Comparison of ENCODE assay signal across 27 mouse cellular contexts in the genomic region with DNA sequence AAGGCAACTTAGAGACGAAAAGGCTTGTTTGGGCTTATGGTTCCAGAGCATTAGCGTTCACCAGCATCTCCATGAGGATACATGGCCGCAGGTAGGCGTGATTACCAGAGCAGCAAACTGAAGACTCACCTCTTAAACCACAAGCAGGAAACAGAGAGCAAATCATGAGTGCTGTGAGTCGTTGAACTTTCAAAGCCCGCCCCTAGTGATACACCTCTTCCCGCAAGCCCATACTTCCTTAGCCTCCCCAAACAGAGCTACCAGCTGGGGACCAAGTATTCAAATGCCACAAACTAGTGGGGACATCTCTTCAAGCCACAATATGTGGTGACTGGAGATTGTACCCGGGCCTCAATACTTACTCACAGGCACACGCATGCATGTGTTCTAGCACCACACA.
DNase-seq lines count a peak whose midpoint lies in the region; ATAC-seq and TF ChIP-seq lines count a peak whose summit lies in the region.
"Had no signal": no experiment of that assay in that cellular context is flagged by ENCODE, and none has a peak within 500 bp of the region (broad histone marks: within the 10 kb centered on the region; RNA-seq: fewer than 3 reads in every experiment).

No protein-coding gene starts in this region.

- no peaks in the 10 kb centered on the region for H3K9me3 ChIP-seq in midbrain, embryonic 11.5 days (ENCODE audit: control insufficient read depth, low read length)
- H3K9me3 ChIP-seq: G1E; heart, embryonic 15.5 days; limb, embryonic 10.5 days; limb, embryonic 15.5 days; midbrain, embryonic 10.5 days had no signal

- no peaks in the 10 kb centered on the region for H3K27me3 ChIP-seq in thymus, adult 2 months (ENCODE audit: control insufficient read depth, insufficient read depth, low read length)
- H3K27me3 ChIP-seq in midbrain, embryonic 11.5 days (ENCODE audit: control insufficient read depth, insufficient read depth, low read length), result no peaks in the 10 kb centered on the region

- ATAC-seq in activated CD4-positive, CD25-positive, alpha-beta regulatory T cell, adult 4 months, result peak; percentile 52
- ATAC-seq in inflammation-experienced regulatory T-cells, adult 6 months, result peak; percentile 38
- no peak for ATAC-seq in midbrain, embryonic 11.5 days (ENCODE audit: low FRiP score)
- no peak for ATAC-seq in megakaryocyte-erythroid progenitor cell, adult 5-6 weeks (replicated peaks; ENCODE audit: low FRiP score, low TSS enrichment, poor library complexity, severe bottlenecking)
- ATAC-seq: forebrain, embryonic 16.5 days had no signal

- H3K4me3 ChIP-seq in thymus, adult 2 months (ENCODE audit: control insufficient read depth, insufficient read depth, low read length), result no peak overlapping the region
- no peak overlapping the region for H3K4me3 ChIP-seq in midbrain, embryonic 11.5 days (ENCODE audit: low read depth, low read length)
- H3K4me3 ChIP-seq: erythroblast, embryonic 14.5 days; heart, embryonic 15.5 days; limb, embryonic 10.5 days; limb, embryonic 15.5 days; midbrain, embryonic 10.5 days had no signal

- no peak for TF ChIP-seq CTCF in thymus, adult 2 months (IDR thresholded peaks at IDR 0.05; ENCODE audit: borderline replicate concordance, control insufficient read depth, extremely low read depth, insufficient read depth, low read length, poor library complexity)

- intact Hi-C loops in gastrocnemius, postnatal 14 days (cut with DNase I; ENCODE audit: low total_unique reads), result no loop called here

- 7% methylated on average over 9 of the region's 9 CpGs for WGBS in thymus, adult 2 months
- 91% methylated on average over 9 of the region's 9 CpGs for WGBS in midbrain, embryonic 11.5 days

- no peak overlapping the region for H3K4me2 ChIP-seq in midbrain, embryonic 11.5 days
- H3K4me2 ChIP-seq: heart, embryonic 15.5 days; hindbrain, embryonic 14.5 days; limb, embryonic 15.5 days had no signal

- DNase-seq in thymus, adult 2 months, result no peak
- DNase-seq in thymus, postnatal 4 days, result no peak
- peak; percentile 62 for DNase-seq in CD4-positive helper T cell, adult 2 months (ENCODE audit: low read depth, low spot score)
- DNase-seq in midbrain, embryonic 11.5 days (ENCODE audit: low spot score, missing footprints), result no peak
- no peak for DNase-seq in gastrocnemius, postnatal 14 days
- DNase-seq: adrenal gland, postnatal 14 days; cerebellum, adult 11 months; cerebellum, adult 9-11 months; heart, postnatal 36 days; kidney, adult 18-20 months; kidney, postnatal 36 days; lung, adult 2 months; lung, postnatal 10 days; retina, postnatal 1 day had no signal

- no peak overlapping the region for H3K9ac ChIP-seq in midbrain, embryonic 11.5 days (ENCODE audit: low read length)
- H3K9ac ChIP-seq: heart, embryonic 15.5 days; hindbrain, embryonic 14.5 days; limb, embryonic 15.5 days; liver, embryonic 14.5 days had no signal

- H3K36me3 ChIP-seq in thymus, adult 2 months (ENCODE audit: control insufficient read depth, insufficient read depth, low read length), result no peaks in the 10 kb centered on the region
- H3K36me3 ChIP-seq in midbrain, embryonic 11.5 days (ENCODE audit: control insufficient read depth, insufficient read depth, low read length), result no peaks in the 10 kb centered on the region
- H3K36me3 ChIP-seq: G1E; heart, embryonic 15.5 days; limb, embryonic 10.5 days; limb, embryonic 15.5 days; midbrain, embryonic 10.5 days had no signal

- TF ChIP-seq POLR2A in thymus, adult 2 months (IDR thresholded peaks at IDR 0.05; ENCODE audit: control insufficient read depth, extremely low read depth, insufficient read depth, low read length, poor library complexity), result no peak

- peaks cover 47% of the 10 kb centered on the region for H3K4me1 ChIP-seq in thymus, adult 2 months (replicated peaks; ENCODE audit: control insufficient read depth, insufficient read depth, low read length)
- no peaks in the 10 kb centered on the region for H3K4me1 ChIP-seq in midbrain, embryonic 11.5 days (ENCODE audit: control insufficient read depth, insufficient read depth, low read length)

- H3K27ac ChIP-seq in thymus, adult 2 months (ENCODE audit: control insufficient read depth, insufficient read depth, low read length), result peak overlapping the region; percentile 36
- H3K27ac ChIP-seq in midbrain, embryonic 11.5 days (ENCODE audit: low read depth, low read length), result no peak overlapping the region
- H3K27ac ChIP-seq: heart, embryonic 15.5 days; hindbrain, embryonic 14.5 days; limb, embryonic 10.5 days; limb, embryonic 15.5 days; liver, embryonic 14.5 days; macrophage; midbrain, embryonic 10.5 days had no signal

Comparison
In these comparisons a context has a peak if more than half of its experiments do, and no peak if none do; other contexts are left out.
1. ATAC-seq: peak in activated CD4-positive, CD25-positive, alpha-beta regulatory T cell, adult 4 months (single experiment) and inflammation-experienced regulatory T-cells, adult 6 months (single experiment); none in midbrain, embryonic 11.5 days (single experiment) and megakaryocyte-erythroid progenitor cell, adult 5-6 weeks (single experiment).